Mouse (Mus musculus) CD4-positive, CD25-positive, alpha-beta regulatory T cell (primary cell): ENCODE results near the gene Klk9. TPM values are rescaled to one million over a fixed set of nuclear protein-coding genes. Genes with fewer than 3 reads are reported as not detected.

Experiments
- polyA plus RNA-seq: library from polyadenylated mRNA; unstranded; fragments of 100-300 nt; shearing (Covaris generic); gene quantifications from one replicate; pipeline ENCODE4 v1.2.1, GENCODE M21; 2017

Gene Klk9
- 0.39 TPM for polyA plus RNA-seq

DNA sequence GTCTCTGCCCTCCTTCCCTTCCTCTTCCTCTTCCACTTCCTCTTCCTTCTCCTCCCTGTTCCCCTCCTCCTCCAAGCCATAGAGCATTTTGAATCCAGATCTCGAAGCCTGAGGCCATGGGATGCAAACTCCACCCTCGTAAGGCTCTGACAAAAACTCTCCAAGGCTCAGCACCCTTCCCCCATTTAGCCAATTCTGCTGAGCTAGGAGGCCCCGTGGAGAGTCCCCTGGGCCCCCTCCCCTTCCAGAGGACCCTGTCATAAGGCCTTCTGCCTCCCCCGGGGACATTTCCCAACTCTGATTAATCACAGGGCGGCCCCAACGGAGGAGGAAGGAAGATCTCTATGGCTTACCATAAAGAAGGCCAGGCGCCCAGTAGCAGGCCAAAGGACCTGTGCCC, at the start of gene Klk9:
Gene Klk9, plus strand, starts transcription at position 301 of the 400 bp plus-strand sequence.

DNA sequence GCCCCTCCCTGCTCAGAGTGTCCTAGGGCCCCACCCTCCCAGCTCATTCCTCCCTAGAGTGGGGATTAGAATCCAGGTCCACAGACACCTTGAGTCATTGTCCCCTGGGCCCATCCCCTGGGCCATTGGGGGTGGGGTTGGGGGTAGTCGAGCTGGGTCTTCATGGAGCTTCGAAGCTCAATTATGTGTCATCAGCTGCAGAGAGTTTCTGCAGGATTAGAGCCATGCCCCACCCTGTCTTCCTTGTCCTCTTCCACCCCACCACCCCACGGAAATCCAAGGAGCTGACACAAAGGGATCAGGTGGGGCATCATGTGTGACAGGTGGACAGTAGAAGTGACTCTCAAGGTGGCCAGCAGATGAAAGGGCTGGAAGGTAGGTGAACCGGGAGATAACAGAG, 23.1 kb upstream of the Klk9 start, which contains the start of gene Klk12:
Gene Klk12, plus strand, starts transcription at position 301 of the 400 bp plus-strand sequence.

DNA sequence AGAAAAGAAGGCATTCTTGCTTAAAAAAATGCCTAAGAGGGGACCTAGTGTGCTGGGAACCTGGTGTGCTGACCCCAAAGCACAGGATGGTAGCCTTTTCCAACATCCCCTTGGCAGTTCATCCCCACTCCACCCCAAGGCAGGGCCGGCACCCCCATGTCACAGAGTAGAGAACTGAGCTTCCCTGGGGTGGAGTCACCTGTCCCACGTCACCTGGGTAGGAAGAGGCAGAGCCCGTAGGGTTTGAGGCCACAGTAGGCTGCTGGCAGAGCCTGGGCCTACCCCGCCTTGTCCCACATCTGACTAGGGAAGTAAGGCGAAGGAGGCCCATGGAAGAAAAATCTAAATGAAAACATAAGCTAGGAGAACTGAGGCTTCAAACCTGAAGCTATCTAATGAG, 17.3 kb upstream of the Klk9 start, which contains the start of gene Klk11:
Gene Klk11, plus strand, starts transcription at position 241 of the 400 bp plus-strand sequence.

DNA sequence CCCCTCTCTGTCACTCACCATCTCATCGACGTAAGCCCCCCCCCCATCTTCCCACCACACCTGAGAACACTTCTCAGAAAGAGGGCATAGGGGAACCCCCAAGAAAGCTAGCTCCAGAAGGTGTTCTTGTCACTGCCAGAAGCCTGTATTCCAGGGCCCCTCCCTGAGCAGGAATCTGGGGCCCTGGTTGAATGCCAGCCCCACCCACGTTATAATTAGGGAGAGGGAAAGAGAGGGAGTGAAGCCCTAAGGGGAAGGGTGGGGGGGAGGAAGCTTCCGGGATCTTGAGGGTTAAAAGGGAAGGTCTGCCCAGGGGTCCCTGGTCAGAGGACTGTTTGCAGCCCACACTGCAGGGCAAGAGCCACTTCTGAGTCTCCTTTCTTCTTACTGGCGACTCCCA, 10.9 kb upstream of the Klk9 start, which contains the start of gene Klk10:
Gene Klk10, plus strand, starts transcription at position 290 of the 400 bp plus-strand sequence.

DNA sequence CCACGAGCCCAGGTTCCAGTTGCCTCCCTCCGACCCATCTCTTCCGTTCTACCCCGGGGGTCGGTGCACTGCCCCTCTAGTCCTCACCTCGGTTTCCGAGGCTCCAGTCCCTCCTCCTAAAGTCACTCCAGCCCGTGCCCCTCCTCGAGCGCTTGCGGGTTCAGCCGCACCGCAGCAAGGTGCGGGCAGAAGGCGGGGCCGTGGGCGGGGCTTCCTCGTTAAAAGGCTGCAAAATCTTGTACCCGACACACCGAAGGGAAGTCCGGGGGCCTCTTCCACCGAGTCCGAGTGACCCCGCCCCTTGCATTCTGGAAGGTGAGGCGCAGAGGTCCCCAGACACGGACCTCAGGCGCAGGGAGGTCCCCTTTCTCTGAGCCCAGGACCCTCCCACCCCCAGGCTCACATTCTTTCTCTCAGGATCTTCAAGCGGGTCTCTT, 5.7 kb downstream of the Klk9 start, which contains the start of gene Klk8:
Gene Klk8, plus strand, starts transcription at position 245 of the 437 bp plus-strand sequence.

DNA sequence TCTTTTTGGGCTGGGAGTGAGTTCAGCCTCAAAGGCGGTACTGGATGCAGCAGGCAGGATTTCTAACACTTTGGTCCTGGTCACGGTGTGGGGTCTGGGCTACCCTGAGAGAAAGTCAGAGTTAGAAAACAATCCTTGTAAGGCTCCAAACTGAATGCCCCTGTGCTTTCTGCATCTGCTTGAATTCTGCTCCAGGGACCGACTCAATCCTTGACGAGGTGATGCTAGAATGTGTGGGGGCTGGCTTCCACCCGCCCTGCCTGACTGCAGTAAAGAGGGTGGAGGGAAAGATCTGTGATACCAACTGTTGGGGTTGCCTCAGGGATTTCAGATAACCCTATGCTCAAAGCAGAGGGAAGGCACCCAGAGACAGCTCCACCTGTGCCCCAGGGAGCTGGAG, 19.3 kb downstream of the Klk9 start, which contains the start of gene Klk7:
Gene Klk7, plus strand, starts transcription at position 301 of the 400 bp plus-strand sequence.

DNA sequence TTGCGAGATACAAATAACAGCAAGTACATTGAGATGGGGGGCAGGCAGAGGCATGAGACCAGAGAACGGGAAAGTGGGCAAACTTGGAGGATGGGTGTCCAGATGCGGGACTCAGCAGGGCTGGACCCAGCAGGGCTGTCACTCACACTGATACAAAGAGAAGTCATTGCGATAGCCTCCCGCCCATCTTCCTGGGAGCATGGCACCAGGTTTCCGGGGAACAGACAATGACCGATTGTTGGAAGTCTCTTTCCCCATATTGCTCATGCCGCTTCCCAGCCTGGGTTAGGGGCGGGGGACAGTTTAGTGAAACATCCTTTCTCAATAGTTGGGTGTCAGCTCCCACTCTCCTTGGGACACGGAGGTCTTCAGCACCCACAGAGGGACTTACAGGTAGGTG, 32.5 kb downstream of the Klk9 start, which contains the start of gene Klk6:
Gene Klk6, plus strand, starts transcription at position 301 of the 400 bp plus-strand sequence.

DNA sequence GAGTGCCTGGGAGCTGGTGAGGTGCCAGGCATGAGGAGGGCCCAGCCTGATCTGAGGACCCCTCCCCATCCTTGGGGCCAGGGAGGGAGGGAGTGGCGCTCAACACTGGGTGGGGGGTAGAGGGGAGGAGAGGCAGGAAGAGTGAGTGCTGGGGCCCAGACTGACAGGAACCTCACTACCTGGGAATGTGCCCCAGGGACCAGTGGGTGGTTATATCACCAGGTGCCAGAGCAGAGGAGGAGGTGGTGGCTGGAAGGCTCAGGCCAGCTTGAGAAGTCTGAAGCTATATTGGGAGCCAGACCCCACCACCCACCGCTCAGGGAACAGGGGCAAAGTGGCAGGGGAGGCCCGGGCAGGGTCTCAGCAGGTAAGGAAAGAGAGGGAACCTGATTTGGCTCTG, 50.0 kb downstream of the Klk9 start, which contains the start of gene Klk5:
Gene Klk5, plus strand, starts transcription at position 271 of the 400 bp plus-strand sequence.

Other genes with a start within 250 kb of the Klk9 start
- gene Cd33, start 247.5 kb upstream of the Klk9 start, polyA plus RNA-seq, result not detected
- gene Zfp658, start 229.6 kb upstream of the Klk9 start, polyA plus RNA-seq, result 5.6 TPM
- gene Zfp719, start 212.3 kb upstream of the Klk9 start, polyA plus RNA-seq, result 8.7 TPM
- gene Zfp819, start 184.7 kb upstream of the Klk9 start, polyA plus RNA-seq, result not detected
- 0.08 TPM for gene Ceacam18, start 157.2 kb upstream of the Klk9 start, polyA plus RNA-seq
- 0.60 TPM for gene Siglece, start 131.7 kb upstream of the Klk9 start, polyA plus RNA-seq
- 14.0 TPM for gene Ctu1, start 119.9 kb upstream of the Klk9 start, polyA plus RNA-seq
- gene Klk14, start 101.5 kb upstream of the Klk9 start, polyA plus RNA-seq, result not detected
- not detected for gene Klk13, start 79.3 kb upstream of the Klk9 start, polyA plus RNA-seq
- gene Klk12, start 23.0 kb upstream of the Klk9 start, polyA plus RNA-seq, result not detected
- 0.16 TPM for gene Klk11, start 17.3 kb upstream of the Klk9 start, polyA plus RNA-seq
- gene Klk10, start 10.9 kb upstream of the Klk9 start, polyA plus RNA-seq, result 0.17 TPM
- 101 TPM for gene Klk8, start 5.7 kb downstream of the Klk9 start, polyA plus RNA-seq
- gene Klk7, start 19.4 kb downstream of the Klk9 start, polyA plus RNA-seq, result 0.10 TPM
- gene Klk6, start 32.6 kb downstream of the Klk9 start, polyA plus RNA-seq, result not detected
- not detected for gene Klk5, start 50.1 kb downstream of the Klk9 start, polyA plus RNA-seq
- gene Klk4, start 89.3 kb downstream of the Klk9 start, polyA plus RNA-seq, result not detected
- not detected for gene Klk15, start 141.8 kb downstream of the Klk9 start, polyA plus RNA-seq
- not detected for gene Klk1b8, start 158.8 kb downstream of the Klk9 start, polyA plus RNA-seq
- gene Klk1b1, start 174.9 kb downstream of the Klk9 start, polyA plus RNA-seq, result not detected
- 0.55 TPM for gene Klk1b9, start 184.2 kb downstream of the Klk9 start, polyA plus RNA-seq
- gene Klk1b11, start 204.0 kb downstream of the Klk9 start, polyA plus RNA-seq, result not detected
- not detected for gene Klk1b26, start 220.3 kb downstream of the Klk9 start, polyA plus RNA-seq